Mouse (Mus musculus) cerebellum, adult 9-11 months (tissue): ENCODE results near the gene Dot1l.
"Not testable (repeated sequence)": the region's sequence is repeated elsewhere in the genome, so short reads cannot be mapped to it uniquely, and the experiment has no call there.

Experiments
- DNase-seq: peaks from one replicate; pipeline ENCODE4 v3.0.0; 2022

The Dot1l gene

DNA sequence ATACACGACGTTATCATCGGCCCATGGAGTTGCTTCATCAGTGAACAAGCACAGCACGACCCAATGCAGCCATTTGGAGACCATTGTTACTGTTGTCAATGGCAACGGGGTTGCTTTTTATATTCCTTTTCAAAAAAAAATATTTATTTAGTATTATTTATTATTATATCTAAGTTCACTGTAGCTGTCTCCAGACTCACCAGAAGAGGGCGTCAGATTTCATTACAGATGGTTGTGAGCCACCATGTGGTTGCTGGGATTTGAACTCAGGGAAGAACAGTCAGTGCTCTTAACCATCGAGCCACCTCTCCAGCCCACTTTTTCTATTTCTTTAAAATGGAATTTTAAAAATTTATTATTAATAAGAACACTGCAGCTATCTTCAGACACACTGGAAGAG is 59.8 kb downstream of the Dot1l start:
- DNase-seq = no peak

DNA sequence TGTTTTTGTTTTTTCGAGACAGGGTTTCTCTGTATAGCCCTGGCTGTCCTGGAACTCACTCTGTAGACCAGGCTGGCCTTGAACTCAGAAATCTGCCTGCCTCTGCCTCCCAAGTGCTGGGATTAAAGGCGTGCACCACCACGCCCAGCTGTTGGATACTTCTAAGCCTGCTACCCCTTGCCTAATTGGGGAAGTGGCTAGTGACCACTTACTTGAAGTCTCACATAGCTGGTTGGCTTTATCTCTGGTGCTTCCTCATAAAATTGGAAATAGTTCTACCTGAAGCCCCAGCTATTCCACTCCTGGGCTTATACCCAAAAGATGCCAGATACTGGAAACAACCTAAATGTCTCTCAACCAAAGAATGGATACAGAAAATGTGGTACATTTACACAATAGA is 61.3 kb downstream of the Dot1l start:
- not testable (repeated sequence) for DNase-seq

- no peak for DNase-seq
Measured at GRCm38 (mm10) chr10:80817164-80817563, 62.2 kb downstream of the Dot1l start.

- not testable (repeated sequence) for DNase-seq
Measured at GRCm38 (mm10) chr10:80817955-80818354, 62.9 kb downstream of the Dot1l start.

DNA sequence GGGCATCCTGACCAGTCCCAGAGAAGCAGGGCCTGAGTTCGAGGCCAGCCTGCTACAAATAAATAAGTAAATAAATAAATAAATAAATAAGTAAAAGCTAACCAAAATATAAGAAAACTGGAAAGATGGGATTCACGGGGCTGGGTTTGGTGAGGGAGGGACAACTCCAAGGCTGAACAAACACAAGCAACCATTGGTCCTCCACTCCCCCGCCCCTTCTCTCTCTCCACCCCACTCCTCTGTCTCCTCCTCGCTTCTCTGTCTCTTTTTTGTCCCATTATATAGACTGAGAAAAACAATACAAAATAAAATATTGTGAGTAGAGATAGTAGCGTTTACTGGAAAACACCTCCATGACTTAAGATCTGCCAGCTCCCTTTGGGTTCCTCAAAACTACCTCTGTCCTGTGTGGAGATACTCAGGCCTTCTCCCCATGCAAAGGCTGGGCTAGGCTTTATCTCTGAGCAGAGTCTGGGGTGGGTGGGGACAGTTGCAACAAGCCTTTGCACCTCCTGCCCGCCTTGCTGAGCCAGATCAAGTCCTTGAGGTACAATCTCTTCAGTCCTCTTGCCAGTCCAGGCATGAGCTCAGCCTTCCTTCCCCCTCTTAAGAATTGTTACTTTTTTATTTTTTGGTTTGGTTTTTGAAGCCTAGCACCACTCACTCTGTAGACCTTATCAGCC is 63.7 kb downstream of the Dot1l start:
- DNase-seq = no peak

DNA sequence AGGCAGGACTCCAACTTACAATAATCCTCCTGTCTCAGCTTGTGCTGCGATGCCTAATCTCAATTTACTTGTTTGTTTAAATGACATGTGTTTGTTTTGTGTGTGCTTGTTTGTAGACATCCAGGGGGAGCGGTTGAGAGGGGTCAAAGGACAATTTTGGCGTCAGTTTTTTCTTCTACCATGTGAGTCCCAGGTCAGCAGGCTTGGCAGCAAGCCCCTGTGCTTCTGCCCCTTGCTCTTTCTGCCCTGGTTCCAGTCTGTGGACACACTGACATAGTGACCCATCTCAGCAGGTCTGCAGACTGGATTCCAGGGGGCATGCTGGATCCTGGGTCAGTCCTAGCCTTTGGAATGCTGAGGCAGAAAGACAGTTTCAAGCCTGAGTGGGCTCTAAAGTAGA is 64.4 kb downstream of the Dot1l start:
- DNase-seq = no peak

- DNase-seq = no peak
Measured at GRCm38 (mm10) chr10:80821991-80822390, 67.0 kb downstream of the Dot1l start.

DNA sequence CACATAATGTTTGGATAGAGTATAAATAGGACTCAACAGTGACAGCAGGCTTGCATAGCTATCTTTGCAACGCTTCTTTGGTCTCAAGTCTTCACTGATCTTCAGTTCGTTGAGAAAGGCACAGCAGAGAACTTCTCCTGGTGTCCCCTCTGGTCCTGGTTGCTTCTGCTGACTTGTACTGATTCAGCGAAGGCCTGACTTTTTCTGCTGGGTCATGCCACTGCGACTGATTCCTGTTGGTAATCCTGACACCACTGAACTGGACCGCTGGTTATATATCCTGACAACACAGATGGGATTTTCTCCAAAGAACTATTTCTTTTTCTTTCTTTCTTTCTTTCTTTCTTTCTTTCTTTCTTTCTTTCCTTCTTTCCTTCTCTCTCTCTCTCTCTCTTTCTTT is 67.5 kb downstream of the Dot1l start:
- DNase-seq = no peak

- no peak for DNase-seq
Measured at GRCm38 (mm10) chr10:80823316-80823715, 68.3 kb downstream of the Dot1l start.

GRCm38 (mm10) chr10:80823847-80824643 is 69.0 kb downstream of the Dot1l start:
- DNase-seq = no peak

DNA sequence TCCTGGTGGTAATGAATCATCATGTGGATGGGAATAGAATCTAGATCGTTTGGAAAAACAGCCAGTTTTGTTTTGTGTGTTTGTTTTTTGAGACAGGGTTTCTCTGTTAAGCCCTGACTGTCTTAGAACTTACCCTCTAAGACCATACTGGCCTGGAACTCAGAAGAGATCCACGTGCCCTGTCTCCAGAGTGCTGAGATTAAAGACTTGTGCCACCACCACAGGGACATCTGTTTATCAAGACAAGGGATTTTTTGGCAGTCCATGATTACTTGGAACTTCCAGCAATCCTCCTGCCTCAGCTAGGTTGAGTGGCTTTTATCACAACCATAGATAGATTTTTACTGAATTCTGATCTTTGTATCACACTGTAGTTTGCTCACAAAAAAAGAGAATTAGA is 69.8 kb downstream of the Dot1l start:
- no peak for DNase-seq

GRCm38 (mm10) chr10:80826151-80827062 is 71.4 kb downstream of the Dot1l start, which contains the start of gene Oaz1:
Gene Oaz1 (plus strand): TSS chr10:80826656.
- DNase-seq = peak; percentile 100

DNA sequence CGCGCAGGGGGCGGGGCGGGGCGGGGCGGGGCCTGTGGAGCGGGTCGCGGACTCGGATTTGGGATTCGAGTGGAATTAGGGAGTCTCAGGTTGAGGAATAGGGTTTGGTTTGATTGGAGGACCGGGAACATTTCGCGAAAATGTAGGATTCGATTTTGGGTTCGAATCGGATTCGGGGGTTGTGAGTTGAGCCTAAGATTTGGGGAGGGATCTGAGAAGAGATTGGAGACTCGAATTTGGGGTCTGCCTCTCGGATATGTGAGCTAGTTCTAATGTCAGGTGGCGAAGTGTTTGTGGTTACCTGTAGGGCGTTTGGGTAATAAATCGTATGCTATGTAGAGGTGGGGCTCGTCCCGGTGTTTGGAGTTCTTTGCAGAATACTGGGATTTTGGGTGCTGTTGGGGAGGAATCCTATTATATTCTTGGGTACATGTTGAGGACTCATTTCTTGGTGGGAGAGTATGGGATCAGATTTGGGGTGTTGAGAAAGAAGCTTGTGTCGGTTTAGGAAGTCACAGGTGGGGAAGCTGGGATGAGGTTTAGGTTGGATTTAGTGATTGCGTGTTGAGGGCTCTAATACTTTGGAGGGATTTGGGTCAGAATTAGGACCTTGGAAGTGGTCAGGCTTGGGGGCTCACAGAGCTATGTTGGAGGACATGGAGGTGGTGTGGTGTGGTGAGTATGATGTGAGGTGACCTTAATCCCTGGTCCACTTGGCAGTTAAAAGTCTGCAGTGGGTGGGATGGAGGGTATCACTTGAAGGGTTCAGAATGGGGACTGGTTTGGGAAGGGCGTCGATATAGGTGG is 72.3 kb downstream of the Dot1l start:
- DNase-seq = no peak

DNA sequence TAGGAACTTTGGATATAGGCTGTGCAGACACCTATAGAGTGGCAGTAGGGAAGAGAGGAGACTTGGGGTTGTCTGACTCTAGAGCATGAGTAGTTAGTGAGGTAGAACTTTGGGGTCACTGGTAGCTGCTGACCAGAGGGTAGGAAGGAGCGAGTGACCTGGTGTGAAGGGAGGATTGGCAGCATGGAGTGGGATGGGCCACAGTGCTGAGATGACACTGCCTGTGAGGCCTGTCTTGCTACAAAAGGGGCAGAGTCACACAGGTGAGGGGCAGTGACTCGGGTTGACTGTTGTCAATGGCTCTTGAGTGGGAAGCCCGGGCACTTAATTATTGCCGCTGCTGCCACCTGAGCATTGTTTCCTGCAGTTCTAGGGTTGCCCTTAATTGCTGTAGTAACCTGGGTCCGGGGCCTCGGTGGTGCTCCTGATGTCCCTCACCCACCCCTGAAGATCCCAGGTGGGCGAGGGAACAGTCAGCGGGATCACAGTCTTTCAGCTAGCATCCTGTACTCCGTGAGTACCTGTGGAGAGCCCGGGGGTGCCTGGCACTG is 72.9 kb downstream of the Dot1l start:
- DNase-seq = no peak

DNA sequence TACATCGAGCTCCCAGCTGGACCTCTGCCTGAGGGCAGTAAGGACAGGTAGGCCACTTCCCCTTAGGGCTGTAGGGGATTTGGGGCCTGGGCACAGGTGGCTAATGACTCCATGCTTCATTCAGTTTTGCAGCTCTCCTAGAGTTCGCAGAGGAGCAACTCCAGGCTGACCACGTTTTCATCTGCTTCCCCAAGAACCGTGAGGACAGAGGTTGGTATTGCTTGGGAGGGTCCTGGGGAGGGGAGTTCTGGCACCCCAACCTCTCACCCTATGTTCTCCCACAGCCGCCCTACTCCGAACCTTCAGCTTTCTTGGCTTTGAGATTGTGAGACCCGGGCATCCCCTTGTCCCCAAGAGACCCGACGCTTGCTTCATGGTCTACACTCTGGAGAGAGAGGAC is 73.6 kb downstream of the Dot1l start:
- not testable (repeated sequence) for DNase-seq

GRCm38 (mm10) chr10:80829359-80830278 is 74.6 kb downstream of the Dot1l start:
- no peak for DNase-seq

DNA sequence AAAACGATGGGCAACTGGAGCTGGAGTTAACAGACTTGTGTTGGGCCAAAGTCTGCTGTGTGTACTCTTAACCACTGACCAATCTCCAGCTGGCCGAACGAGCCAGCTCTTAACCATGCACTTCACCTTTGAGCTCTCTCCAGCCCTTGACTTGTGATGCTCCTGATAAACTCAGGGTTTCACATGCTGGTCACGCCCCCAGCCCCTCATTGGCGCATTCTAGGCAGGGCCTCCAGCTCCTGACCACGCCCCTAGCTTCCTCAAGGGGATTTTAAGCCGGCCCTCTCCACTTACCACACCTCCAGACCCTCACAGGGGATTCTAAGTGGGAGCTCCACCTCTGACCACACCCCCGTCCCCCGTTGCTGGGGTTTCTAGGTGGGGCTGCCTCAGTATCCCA is 76.1 kb downstream of the Dot1l start:
- DNase-seq = no peak

GRCm38 (mm10) chr10:80832818-80833217 is 77.8 kb downstream of the Dot1l start:
- no peak for DNase-seq

DNA sequence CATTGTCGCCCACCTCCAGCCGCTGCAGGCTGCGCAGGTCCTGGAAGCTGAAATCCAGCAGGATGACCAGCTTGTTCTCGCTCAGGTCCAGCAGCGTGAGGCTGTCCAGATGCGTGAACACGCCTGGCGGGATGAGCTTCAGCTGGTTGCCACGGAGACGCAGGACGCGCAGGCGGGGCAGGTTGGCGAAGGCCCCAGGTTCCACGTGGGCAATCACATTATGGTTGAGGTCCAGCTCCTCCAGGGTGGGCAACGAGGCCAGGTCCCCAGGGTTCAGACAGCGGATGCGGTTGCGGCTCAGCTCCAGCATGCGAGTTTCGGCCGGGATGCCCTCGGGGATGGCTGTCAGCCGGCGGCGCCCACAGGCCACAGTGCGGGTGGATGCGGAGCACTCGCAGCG is 80.6 kb downstream of the Dot1l start:
- DNase-seq = no peak

- DNase-seq = peak; percentile 84
Measured at GRCm38 (mm10) chr10:80836949-80837379, 82.0 kb downstream of the Dot1l start.

DNA sequence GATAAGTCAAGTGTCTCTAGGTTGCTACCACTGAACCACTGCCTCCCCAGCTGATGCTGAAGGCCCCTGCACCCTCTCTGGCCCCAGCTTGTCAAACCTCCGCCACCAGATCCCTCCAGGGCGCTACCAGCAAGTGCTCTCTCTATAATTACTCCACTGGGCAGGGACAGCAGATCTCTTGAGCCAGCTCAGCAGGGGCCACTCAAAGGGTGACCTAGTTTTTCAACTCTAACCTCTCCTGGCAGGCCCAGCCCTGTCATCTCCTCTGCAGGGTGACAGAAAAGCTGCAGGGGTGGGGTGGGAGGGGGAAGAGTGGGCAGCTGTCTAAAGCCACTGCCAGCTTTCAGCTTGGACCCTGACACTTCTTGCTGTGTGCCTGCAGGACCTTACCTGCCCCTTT is 82.8 kb downstream of the Dot1l start:
- DNase-seq = peak; percentile 86
